Mouse (Mus musculus) hindbrain, embryonic 15.5 days (tissue): ENCODE results near the gene Irf7. TPM values are rescaled to one million over a fixed set of nuclear protein-coding genes. Genes with fewer than 3 reads are reported as not detected.

Source experiments
- ATAC-seq: fragments of 200-750 bp; cut with Nextera tagmentation; 2 replicates; pipeline ENCODE4 v1.8.0; 2017; ENCODE audit warnings: low read depth, moderate number of reproducible peaks, moderate TSS enrichment; ENCODE audit not compliant: low FRiP score
- H3K27ac ChIP-seq: fragments of 300-500 bp; sonication (generic); replicated peaks from 2 replicates; pipeline ENCODE4 v1.5.1; 2015; ENCODE audit warnings: mild to moderate bottlenecking, inconsistent platforms
- H3K27me3 ChIP-seq: fragments of 300-500 bp; sonication (generic); 2 replicates; pipeline ENCODE4 v1.6.1; 2015; ENCODE audit warnings: control low read depth, inconsistent platforms
- H3K36me3 ChIP-seq: fragments of 300-500 bp; sonication (generic); 2 replicates; pipeline ENCODE4 v1.6.1; 2015; ENCODE audit warnings: control low read depth, inconsistent platforms
- H3K4me1 ChIP-seq: fragments of 300-500 bp; sonication (generic); replicated peaks from 2 replicates; pipeline ENCODE4 v1.6.1; 2015; ENCODE audit warnings: control low read depth, inconsistent platforms
- H3K4me2 ChIP-seq: fragments of 300-500 bp; sonication (generic); 2 replicates; pipeline ENCODE4 v1.6.1; 2015; ENCODE audit warnings: moderate library complexity, mild to moderate bottlenecking, inconsistent platforms
- H3K4me3 ChIP-seq: fragments of 300-500 bp; sonication (generic); 2 replicates; pipeline ENCODE4 v1.5.1; 2015; ENCODE audit warnings: mild to moderate bottlenecking, inconsistent platforms
- H3K9ac ChIP-seq: fragments of 300-500 bp; sonication (generic); 2 replicates; pipeline ENCODE4 v1.6.1; 2015; ENCODE audit warnings: inconsistent platforms
- H3K9me3 ChIP-seq: fragments of 300-500 bp; sonication (generic); 2 replicates; pipeline ENCODE4 v1.6.1; 2016; ENCODE audit warnings: control low read depth, inconsistent platforms
- WGBS: fragments of 180-500 bp; shearing (Covaris S2); methylation state at CpG from one replicate; pipeline ENCODE4 v1.1.7; 2015; 5-methylcytosine and 5-hydroxymethylcytosine counted together
- polyA plus RNA-seq: library from polyadenylated mRNA; unstranded; fragments of >200 nt; fragmentation: Nextera tagmentation; extraction: Ambion mirVana; gene quantifications from 2 replicates; pipeline ENCODE4 v1.2.1, GENCODE M21; 2015

Irf7 gene
- polyA plus RNA-seq, 1 experiment from 2014 or later: 1.5 TPM

GRCm38 (mm10) chr7:141292583-141293388 is 26.5 kb upstream of the Irf7 start:
- H3K27me3 ChIP-seq: peaks cover 57% of the 10 kb centered on the region
- H3K36me3 ChIP-seq: peaks cover 7% of the 10 kb centered on the region
- 32% methylated on average over 15 of the region's 15 CpGs for WGBS
- peak overlapping the region; percentile 99 for H3K4me2 ChIP-seq
- H3K9ac ChIP-seq: peak overlapping the region; percentile 61; the same call in 1 of the 2 replicates
- peaks cover 34% of the 10 kb centered on the region for H3K4me1 ChIP-seq
- H3K9me3 ChIP-seq: no peaks in the 10 kb centered on the region
- H3K4me3 ChIP-seq: peak overlapping the region; percentile 57
- ATAC-seq: peak; percentile 11; the same call in 1 of the 2 replicates
- H3K27ac ChIP-seq: no peak overlapping the region

- H3K27ac ChIP-seq: no peak within 1 kb of the TSS
- ATAC-seq: peak; percentile 53; the same call in 1 of the 2 replicates
- H3K9me3 ChIP-seq: no peaks in the 10 kb centered on the region
- peak within 1 kb of the TSS; percentile 61 for H3K9ac ChIP-seq
- peak within 1 kb of the TSS; percentile 57 for H3K4me3 ChIP-seq
- H3K4me2 ChIP-seq: peak within 1 kb of the TSS; percentile 99
- 2% methylated on average over 46 of the region's 46 CpGs for WGBS
- peaks cover 57% of the 10 kb centered on the region for H3K27me3 ChIP-seq
- H3K36me3 ChIP-seq: peaks cover 4% of the 10 kb centered on the region
- peaks cover 34% of the 10 kb centered on the region for H3K4me1 ChIP-seq
Measured at GRCm38 (mm10) chr7:141291921-141292582, 25.8 kb upstream of the Irf7 start, which contains the start of gene Drd4. Gene Drd4 (plus strand): TSS chr7:141292006.

- no peak overlapping the region for H3K9ac ChIP-seq
- H3K27ac ChIP-seq: no peak overlapping the region
- no peak for ATAC-seq
- H3K27me3 ChIP-seq: peaks cover 24% of the 10 kb centered on the region
- WGBS: 85% methylated on average over 3 of the region's 3 CpGs
- no peaks in the 10 kb centered on the region for H3K9me3 ChIP-seq
- no peaks in the 10 kb centered on the region for H3K36me3 ChIP-seq
- peaks cover 17% of the 10 kb centered on the region for H3K4me1 ChIP-seq
- no peak overlapping the region for H3K4me3 ChIP-seq
- no peak overlapping the region for H3K4me2 ChIP-seq
Measured at GRCm38 (mm10) chr7:141288042-141288441, 21.8 kb upstream of the Irf7 start.

GRCm38 (mm10) chr7:141282756-141283155 is 16.5 kb upstream of the Irf7 start:
- WGBS: 89% methylated on average over 4 of the region's 4 CpGs
- no peak for ATAC-seq
- no peaks in the 10 kb centered on the region for H3K27me3 ChIP-seq

GRCm38 (mm10) chr7:141281442-141281841 is 15.2 kb upstream of the Irf7 start:
- H3K36me3 ChIP-seq: no peaks in the 10 kb centered on the region
- ATAC-seq: no peak
- no peak overlapping the region for H3K9ac ChIP-seq
- WGBS: 43% methylated on average over 6 of the region's 6 CpGs
- H3K4me1 ChIP-seq: peaks cover 10% of the 10 kb centered on the region
- no peaks in the 10 kb centered on the region for H3K27me3 ChIP-seq
- H3K4me3 ChIP-seq: no peak overlapping the region
- no peak overlapping the region for H3K27ac ChIP-seq
- no peaks in the 10 kb centered on the region for H3K9me3 ChIP-seq
- no peak overlapping the region for H3K4me2 ChIP-seq

More at GRCm38 (mm10) chr7:141282756-141283155, 16.5 kb upstream of the Irf7 start:
- Histone ChIP-seq H3K4me2 (no peak overlapping the region), H3K27ac (no peak overlapping the region), H3K4me3 (no peak overlapping the region), H3K36me3 (no peaks in the 10 kb centered on the region), H3K9ac (no peak overlapping the region), H3K4me1 (peaks cover 10% of the 10 kb centered on the region), H3K9me3 (no peaks in the 10 kb centered on the region)

GRCm38 (mm10) chr7:141278766-141279590 is 12.7 kb upstream of the Irf7 start, which contains the start of gene Sct:
Gene Sct (minus strand): TSS chr7:141279133.
- Histone ChIP-seq H3K9ac (peak within 1 kb of the TSS; percentile 59), H3K4me3 (peak within 1 kb of the TSS; percentile 55), H3K27me3 (no peaks in the 10 kb centered on the region), H3K27ac (no peak within 1 kb of the TSS), H3K36me3 (no peaks in the 10 kb centered on the region), H3K9me3 (no peaks in the 10 kb centered on the region), H3K4me1 (peaks cover 10% of the 10 kb centered on the region), H3K4me2 (peak within 1 kb of the TSS; percentile 100)
- peak; percentile 80 for ATAC-seq
- WGBS: 2% methylated on average over 46 of the region's 46 CpGs

- Histone ChIP-seq H3K9me3 (no peaks in the 10 kb centered on the region), H3K4me3 (peak overlapping the region; percentile 55; the same call in 1 of the 2 replicates), H3K4me1 (peaks cover 10% of the 10 kb centered on the region), H3K4me2 (peak overlapping the region; percentile 100), H3K27me3 (no peaks in the 10 kb centered on the region), H3K9ac (no peak overlapping the region), H3K27ac (no peak overlapping the region), H3K36me3 (no peaks in the 10 kb centered on the region)
- 86% methylated on average over 11 of the region's 11 CpGs for WGBS
- ATAC-seq: 0 out of 2 replicates have a peak, but pooled peaks have one; percentile 14
Measured at GRCm38 (mm10) chr7:141277701-141278678, 11.7 kb upstream of the Irf7 start.

- Histone ChIP-seq H3K27me3 (no peaks in the 10 kb centered on the region), H3K27ac (no peak within 1 kb of the TSS), H3K9ac (no peak within 1 kb of the TSS), H3K4me3 (no peak within 1 kb of the TSS), H3K36me3 (no peaks in the 10 kb centered on the region), H3K4me1 (peaks cover 10% of the 10 kb centered on the region), H3K4me2 (no peak within 1 kb of the TSS), H3K9me3 (no peaks in the 10 kb centered on the region)
- no peak for ATAC-seq
- 78% methylated on average over 11 of the region's 11 CpGs for WGBS
Measured at GRCm38 (mm10) chr7:141276546-141276945, 10.3 kb upstream of the Irf7 start, which contains the start of gene Cdhr5. Gene Cdhr5 (minus strand): TSS chr7:141276786.

GRCm38 (mm10) chr7:141275356-141275755 is 9.1 kb upstream of the Irf7 start:
- H3K4me1 ChIP-seq: peaks cover 10% of the 10 kb centered on the region
- WGBS: 85% methylated on average over 9 of the region's 9 CpGs
- ATAC-seq: no peak
- no peaks in the 10 kb centered on the region for H3K36me3 ChIP-seq
- no peak overlapping the region for H3K4me2 ChIP-seq
- no peaks in the 10 kb centered on the region for H3K27me3 ChIP-seq
- H3K4me3 ChIP-seq: no peak overlapping the region
- H3K9ac ChIP-seq: no peak overlapping the region
- H3K27ac ChIP-seq: no peak overlapping the region
- no peaks in the 10 kb centered on the region for H3K9me3 ChIP-seq

- Histone ChIP-seq H3K4me2 (no peak overlapping the region), H3K9ac (no peak overlapping the region)
- 95% methylated on average over 3 of the region's 3 CpGs for WGBS
Measured at GRCm38 (mm10) chr7:141270631-141271030, 4.3 kb upstream of the Irf7 start.

GRCm38 (mm10) chr7:141269273-141269545 is 2.9 kb upstream of the Irf7 start:
- Histone ChIP-seq H3K4me2 (no peak overlapping the region), H3K4me3 (no peak overlapping the region), H3K36me3 (0 out of 2 replicates have a peak, but pooled peaks cover under 1% of the 10 kb centered on the region), H3K9me3 (no peaks in the 10 kb centered on the region), H3K27me3 (no peaks in the 10 kb centered on the region), H3K9ac (no peak overlapping the region), H3K27ac (no peak overlapping the region), H3K4me1 (peaks cover 8% of the 10 kb centered on the region)
- ATAC-seq: no peak
- WGBS: 87% methylated on average over 14 of the region's 14 CpGs

More at GRCm38 (mm10) chr7:141270631-141271030, 4.3 kb upstream of the Irf7 start:
- H3K4me1 ChIP-seq: peaks cover 7% of the 10 kb centered on the region
- no peaks in the 10 kb centered on the region for H3K36me3 ChIP-seq
- no peak overlapping the region for H3K4me3 ChIP-seq
- H3K27me3 ChIP-seq: no peaks in the 10 kb centered on the region
- H3K27ac ChIP-seq: no peak overlapping the region
- no peaks in the 10 kb centered on the region for H3K9me3 ChIP-seq
- no peak for ATAC-seq
